Mouse (Mus musculus): ENCODE measurements around the gene Mast4. TPM values are rescaled to one million over a fixed set of nuclear protein-coding genes. Genes with fewer than 3 reads are reported as not detected.

Mast4 gene
- polyA plus RNA-seq, 1 experiment: 0.27 TPM

DNA sequence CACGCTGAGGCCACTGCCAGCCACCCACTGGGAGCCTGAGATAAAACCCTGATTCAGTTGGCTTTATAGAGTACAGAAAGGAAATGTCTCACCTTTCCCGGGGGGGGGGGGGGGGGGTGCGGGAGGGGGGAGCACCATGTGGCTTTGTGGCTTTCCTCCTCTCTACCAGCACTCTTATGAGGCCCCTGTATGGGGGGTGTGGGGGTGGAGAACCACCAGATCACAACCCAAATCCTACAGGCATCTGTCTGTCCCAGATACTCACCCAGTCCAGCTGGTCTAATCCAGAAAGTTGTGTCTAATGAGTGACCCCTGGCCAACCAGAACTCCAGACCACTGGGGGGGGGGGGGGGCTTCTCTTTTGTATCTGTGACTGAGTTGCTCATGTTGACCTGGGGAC lies 15.0 kb downstream of the Mast4 start:
- no peak overlapping the region for H3K4me3 ChIP-seq (ENCODE audit: insufficient read depth, low read length)
- no peaks in the 10 kb centered on the region for H3K4me1 ChIP-seq (ENCODE audit: control insufficient read depth, insufficient read depth, low read length)
- no peak for TF ChIP-seq CTCF (IDR thresholded peaks at IDR 0.05; ENCODE audit: low read depth, low read length)
- no peak for TF ChIP-seq POLR2A (IDR thresholded peaks at IDR 0.05; ENCODE audit: borderline replicate concordance, low read depth, low read length)
- no peak overlapping the region for H3K27ac ChIP-seq (ENCODE audit: insufficient read depth, low read depth, low read length)

DNA sequence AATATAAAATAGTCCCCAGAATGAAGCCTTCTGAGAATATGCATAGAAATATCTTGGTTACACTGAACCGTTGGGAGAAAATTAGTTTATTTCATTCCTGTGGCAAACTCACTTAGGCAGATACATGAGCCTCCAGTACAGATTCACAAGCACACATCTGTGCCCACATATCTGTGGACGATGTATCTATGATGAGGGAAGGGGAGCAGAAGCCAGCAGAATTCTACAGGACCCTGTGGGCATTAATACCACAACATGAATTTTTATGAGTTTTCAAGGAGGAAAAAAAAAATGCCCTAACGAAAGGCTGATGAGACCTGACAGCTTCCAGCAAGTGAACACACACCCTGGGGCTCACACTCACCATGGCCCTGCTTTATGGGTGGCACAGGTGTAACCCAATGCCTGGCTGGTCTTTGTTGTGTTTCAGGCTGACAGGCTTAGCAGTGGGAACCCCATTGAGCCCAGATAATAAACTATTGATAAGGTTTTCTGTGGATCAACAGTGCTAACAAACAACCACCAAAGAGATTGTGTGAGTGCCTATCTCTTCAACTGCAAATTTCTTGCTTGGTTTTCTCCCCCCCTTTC lies 17.4 kb downstream of the Mast4 start:
- H3K4me1 ChIP-seq (ENCODE audit: control insufficient read depth, insufficient read depth, low read length): no peaks in the 10 kb centered on the region
- TF ChIP-seq CTCF (IDR thresholded peaks at IDR 0.05; ENCODE audit: low read depth, low read length): no peak
- no peak for TF ChIP-seq POLR2A (IDR thresholded peaks at IDR 0.05; ENCODE audit: borderline replicate concordance, low read depth, low read length)
- no peak overlapping the region for H3K27ac ChIP-seq (ENCODE audit: insufficient read depth, low read depth, low read length)
- no peak overlapping the region for H3K4me3 ChIP-seq (ENCODE audit: insufficient read depth, low read length)

DNA sequence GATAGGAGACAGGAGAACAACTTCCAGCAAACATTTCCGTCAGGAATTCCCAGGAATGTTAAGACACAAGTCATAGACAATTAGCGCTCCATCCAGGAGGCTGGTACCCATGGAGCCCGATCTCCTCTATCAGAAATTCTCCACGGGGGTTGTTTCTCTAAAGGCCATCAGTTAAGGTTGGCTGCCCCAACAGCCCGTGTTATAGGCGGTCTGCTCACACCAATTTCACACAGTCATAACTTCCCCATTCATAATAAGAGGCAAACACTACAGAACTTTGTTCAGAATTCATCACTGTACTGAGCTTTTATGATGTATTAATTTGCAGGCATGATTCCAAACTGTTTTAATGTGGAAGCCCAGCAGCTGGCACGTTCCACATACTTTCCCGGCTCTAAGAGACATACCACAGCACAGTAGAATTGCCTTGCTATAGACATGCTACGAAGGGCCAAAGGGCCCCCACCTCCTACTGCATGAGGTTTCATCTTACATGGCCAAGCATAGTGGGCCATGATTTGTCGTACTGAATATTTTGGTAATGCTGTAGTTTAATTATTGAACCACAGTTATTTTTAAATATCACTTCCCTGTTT lies 19.1 kb downstream of the Mast4 start:
- H3K4me3 ChIP-seq (ENCODE audit: insufficient read depth, low read length): no peak overlapping the region
- H3K27ac ChIP-seq (ENCODE audit: insufficient read depth, low read depth, low read length): no peak overlapping the region
- TF ChIP-seq CTCF (IDR thresholded peaks at IDR 0.05; ENCODE audit: low read depth, low read length) (no peak), POLR2A (IDR thresholded peaks at IDR 0.05; ENCODE audit: borderline replicate concordance, low read depth, low read length) (no peak)
- no peaks in the 10 kb centered on the region for H3K4me1 ChIP-seq (ENCODE audit: control insufficient read depth, insufficient read depth, low read length)

DNA sequence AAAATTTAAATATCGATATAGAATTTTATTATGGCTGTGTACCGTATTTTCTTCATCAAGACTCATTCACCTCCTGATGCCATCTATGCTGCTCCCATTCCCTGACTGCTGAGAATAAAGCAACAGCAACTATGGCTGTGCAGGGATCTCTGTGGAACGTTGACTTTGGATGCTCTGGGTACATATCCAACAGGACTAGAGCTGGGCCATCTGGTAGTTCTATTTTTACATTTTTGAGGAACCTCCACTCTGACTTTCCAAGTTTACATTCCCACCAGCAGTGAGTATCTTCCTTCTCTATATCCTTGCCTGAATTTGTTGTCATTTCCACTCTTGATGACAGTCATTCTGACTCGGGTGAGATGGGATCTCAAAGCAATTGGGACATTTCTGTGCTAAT lies 26.0 kb downstream of the Mast4 start:
- Histone ChIP-seq H3K4me1 (ENCODE audit: control insufficient read depth, insufficient read depth, low read length) (no peaks in the 10 kb centered on the region), H3K27ac (ENCODE audit: insufficient read depth, low read depth, low read length) (no peak overlapping the region), H3K4me3 (ENCODE audit: insufficient read depth, low read length) (no peak overlapping the region)
- TF ChIP-seq CTCF (IDR thresholded peaks at IDR 0.05; ENCODE audit: low read depth, low read length) (no peak), POLR2A (IDR thresholded peaks at IDR 0.05; ENCODE audit: borderline replicate concordance, low read depth, low read length) (no peak)

DNA sequence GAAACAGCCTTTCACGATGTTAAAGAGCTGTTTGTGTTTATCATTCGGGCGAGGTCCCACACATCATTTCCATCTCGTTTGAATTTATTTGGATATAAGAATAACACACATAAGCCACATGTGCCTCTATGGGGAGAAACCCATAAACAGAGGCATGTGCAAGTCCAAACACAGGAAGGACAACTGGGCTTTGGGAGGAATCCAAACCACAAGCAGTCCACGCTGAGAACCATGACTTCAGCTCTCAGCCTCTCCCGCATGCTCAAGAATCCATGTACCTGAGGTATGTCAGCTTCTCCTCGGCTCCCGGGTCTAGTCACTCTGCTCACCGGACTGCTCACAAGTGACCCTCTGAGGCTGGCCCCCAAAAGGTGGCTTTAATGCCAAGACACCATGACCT lies 30.5 kb downstream of the Mast4 start:
- no peak overlapping the region for H3K4me3 ChIP-seq (ENCODE audit: insufficient read depth, low read length)
- no peaks in the 10 kb centered on the region for H3K4me1 ChIP-seq (ENCODE audit: control insufficient read depth, insufficient read depth, low read length)
- no peak for TF ChIP-seq POLR2A (IDR thresholded peaks at IDR 0.05; ENCODE audit: borderline replicate concordance, low read depth, low read length)
- no peak for TF ChIP-seq CTCF (IDR thresholded peaks at IDR 0.05; ENCODE audit: low read depth, low read length)
- H3K27ac ChIP-seq (ENCODE audit: insufficient read depth, low read depth, low read length): no peak overlapping the region

DNA sequence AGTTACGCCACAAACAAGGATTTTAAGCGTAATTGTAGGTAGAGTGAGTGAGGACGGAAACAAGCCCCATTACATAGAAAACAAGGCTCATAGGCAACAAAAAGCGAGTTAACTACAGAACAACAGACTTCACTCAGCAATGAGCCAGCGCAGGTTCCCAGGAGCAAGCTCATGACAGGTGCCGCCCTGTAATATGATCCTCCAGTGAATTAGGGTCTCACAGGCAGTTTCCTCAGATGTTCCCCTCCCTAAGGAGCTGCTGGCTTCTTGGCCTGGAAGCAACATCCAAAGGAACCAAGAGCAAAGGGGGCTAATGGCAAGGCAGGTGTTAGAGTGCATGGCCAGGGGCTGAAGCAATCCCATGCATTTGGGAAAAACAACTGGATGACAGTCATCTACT lies 31.8 kb downstream of the Mast4 start:
- TF ChIP-seq POLR2A (IDR thresholded peaks at IDR 0.05; ENCODE audit: borderline replicate concordance, low read depth, low read length): no peak
- TF ChIP-seq CTCF (IDR thresholded peaks at IDR 0.05; ENCODE audit: low read depth, low read length): no peak
- Histone ChIP-seq H3K4me3 (ENCODE audit: insufficient read depth, low read length) (no peak overlapping the region), H3K27ac (ENCODE audit: insufficient read depth, low read depth, low read length) (no peak overlapping the region), H3K4me1 (ENCODE audit: control insufficient read depth, insufficient read depth, low read length) (no peaks in the 10 kb centered on the region)

DNA sequence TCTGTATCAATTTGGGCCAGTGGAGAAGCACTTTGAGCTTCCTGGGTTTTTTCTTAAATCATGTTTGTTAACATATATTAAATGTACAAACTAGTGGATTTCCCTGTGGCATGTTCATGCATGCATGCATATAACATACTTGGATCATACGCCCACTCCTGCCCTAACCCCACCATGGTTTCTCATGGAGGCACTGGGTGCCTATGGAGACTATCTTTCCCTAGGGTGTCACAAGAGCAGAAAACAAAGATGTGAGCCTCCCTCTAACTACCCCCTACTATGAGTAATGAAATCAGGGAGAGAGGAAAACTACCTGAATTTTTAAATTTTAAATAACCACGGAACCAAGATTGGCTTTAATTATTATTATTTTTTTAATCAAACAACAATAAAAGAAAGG lies 32.2 kb downstream of the Mast4 start:
- Histone ChIP-seq H3K4me1 (ENCODE audit: control insufficient read depth, insufficient read depth, low read length) (no peaks in the 10 kb centered on the region), H3K27ac (ENCODE audit: insufficient read depth, low read depth, low read length) (no peak overlapping the region), H3K4me3 (ENCODE audit: insufficient read depth, low read length) (no peak overlapping the region)
- no peak for TF ChIP-seq POLR2A (IDR thresholded peaks at IDR 0.05; ENCODE audit: borderline replicate concordance, low read depth, low read length)

DNA sequence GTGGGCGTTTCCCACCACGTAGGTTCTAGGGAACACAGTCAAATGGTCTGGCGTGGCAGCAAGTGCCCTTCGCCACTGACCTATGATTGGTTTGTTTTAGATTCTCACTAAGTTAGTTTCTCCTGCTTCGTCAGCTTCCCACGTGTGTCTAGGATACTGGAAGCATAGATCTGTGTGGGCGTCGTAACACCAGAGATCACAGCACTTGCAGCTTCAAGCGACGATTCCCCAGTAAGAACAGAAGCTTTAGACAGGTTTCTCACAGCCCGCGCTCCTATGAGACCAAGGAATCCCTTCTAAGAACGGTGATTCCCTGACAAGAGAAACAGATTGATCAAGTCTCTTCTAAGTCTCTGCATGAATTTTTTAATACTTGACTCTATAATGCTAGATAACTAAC lies 39.9 kb downstream of the Mast4 start:
- Histone ChIP-seq H3K4me1 (ENCODE audit: control insufficient read depth, insufficient read depth, low read length) (no peaks in the 10 kb centered on the region), H3K4me3 (ENCODE audit: insufficient read depth, low read length) (no peak overlapping the region), H3K27ac (ENCODE audit: insufficient read depth, low read depth, low read length) (no peak overlapping the region)
- TF ChIP-seq CTCF (IDR thresholded peaks at IDR 0.05; ENCODE audit: low read depth, low read length) (no peak), POLR2A (IDR thresholded peaks at IDR 0.05; ENCODE audit: borderline replicate concordance, low read depth, low read length) (no peak)

DNA sequence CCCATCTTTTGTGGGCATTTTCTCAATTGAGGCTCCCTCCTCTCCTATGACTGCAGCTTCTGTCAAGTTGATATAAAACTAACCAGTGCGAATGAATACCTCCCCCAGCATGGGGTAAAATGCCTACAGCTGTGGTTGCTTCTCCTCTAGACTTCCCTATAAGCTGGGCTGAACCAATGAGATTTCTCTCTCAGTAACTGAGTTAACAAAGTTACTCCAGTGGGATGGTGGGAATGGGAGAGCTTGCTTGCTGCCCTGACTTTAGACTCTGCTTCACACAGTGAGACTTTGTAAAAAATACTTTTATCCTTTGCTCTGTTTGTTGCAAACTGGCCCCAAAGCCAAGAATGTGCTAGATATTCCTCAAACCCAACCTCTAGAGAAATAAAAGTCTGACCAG lies 41.2 kb downstream of the Mast4 start:
- H3K4me1 ChIP-seq (ENCODE audit: control insufficient read depth, insufficient read depth, low read length): no peaks in the 10 kb centered on the region
- TF ChIP-seq POLR2A (IDR thresholded peaks at IDR 0.05; ENCODE audit: borderline replicate concordance, low read depth, low read length): no peak
- TF ChIP-seq CTCF (IDR thresholded peaks at IDR 0.05; ENCODE audit: low read depth, low read length): no peak
- no peak overlapping the region for H3K27ac ChIP-seq (ENCODE audit: insufficient read depth, low read depth, low read length)
- H3K4me3 ChIP-seq (ENCODE audit: insufficient read depth, low read length): no peak overlapping the region

DNA sequence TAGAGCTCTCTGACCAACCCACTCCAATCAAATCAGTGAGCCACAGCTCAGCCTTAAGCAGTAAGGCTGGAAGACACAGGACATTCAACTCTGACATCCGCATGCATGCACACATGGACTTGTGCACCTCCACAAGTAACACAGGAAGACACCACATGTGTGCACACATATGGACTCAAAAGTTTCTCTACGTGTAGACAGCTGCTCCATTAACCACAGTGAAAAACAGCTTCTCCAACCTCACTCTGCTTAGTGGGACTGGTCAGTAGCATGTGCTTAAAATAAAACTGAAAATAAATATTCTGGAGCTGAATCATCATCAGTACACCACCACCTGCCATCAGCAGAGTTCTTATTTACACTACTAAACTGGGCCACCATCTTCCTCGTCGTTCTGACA lies 43.2 kb downstream of the Mast4 start:
- Histone ChIP-seq H3K4me1 (ENCODE audit: control insufficient read depth, insufficient read depth, low read length) (no peaks in the 10 kb centered on the region), H3K4me3 (ENCODE audit: insufficient read depth, low read length) (no peak overlapping the region), H3K27ac (ENCODE audit: insufficient read depth, low read depth, low read length) (no peak overlapping the region)
- TF ChIP-seq POLR2A (IDR thresholded peaks at IDR 0.05; ENCODE audit: borderline replicate concordance, low read depth, low read length): no peak
- TF ChIP-seq CTCF (IDR thresholded peaks at IDR 0.05; ENCODE audit: low read depth, low read length): no peak
